Mouse (Mus musculus) testis, postnatal 10 days (tissue): Measurements from ENCODE around the gene Tm6sf1.

Experiments used
- DNase-seq: peaks from one replicate; pipeline ENCODE4 v3.0.0; 2021; ENCODE audit warnings: low spot score

The Tm6sf1 gene

DNA sequence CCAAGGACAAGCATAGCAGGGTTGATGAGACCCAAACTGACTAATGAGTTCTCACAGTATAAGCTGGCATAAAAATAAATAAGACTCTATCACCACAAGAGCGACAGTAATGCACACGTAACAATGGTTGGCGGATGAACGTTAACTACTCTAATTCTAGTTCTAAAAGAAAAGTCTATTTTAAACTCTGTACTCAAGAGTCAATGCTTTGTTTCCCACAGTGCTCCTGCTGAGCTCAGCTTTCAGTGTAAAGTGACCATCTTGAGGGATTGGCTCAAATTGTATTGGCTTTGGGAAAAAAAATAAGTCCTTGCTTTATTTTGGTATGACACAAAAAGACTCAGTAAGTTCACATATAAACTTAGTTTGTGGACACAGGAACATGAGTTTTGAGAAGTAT is 26.3 kb downstream of the Tm6sf1 start:
- no peak for DNase-seq

DNA sequence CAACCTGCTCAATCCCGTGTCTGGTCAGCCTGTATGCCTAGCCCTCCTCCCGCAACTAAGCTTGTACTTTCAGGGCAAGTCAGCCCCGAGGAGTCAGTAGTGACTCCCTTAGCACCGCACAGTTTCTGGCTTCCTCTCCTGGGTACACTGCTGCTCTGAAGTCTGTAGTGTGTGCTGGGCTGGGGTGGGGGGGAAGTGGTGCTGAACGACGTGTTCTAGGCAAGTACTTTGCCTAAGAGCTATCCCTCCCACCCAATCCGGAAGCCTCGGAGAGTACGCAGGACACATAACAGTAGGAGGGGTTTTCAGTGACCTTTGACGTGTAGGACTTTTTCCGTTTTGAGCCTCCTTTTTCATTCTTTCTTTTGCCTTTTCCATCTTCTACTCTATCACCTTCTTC is 40.6 kb downstream of the Tm6sf1 start:
- no peak for DNase-seq

DNA sequence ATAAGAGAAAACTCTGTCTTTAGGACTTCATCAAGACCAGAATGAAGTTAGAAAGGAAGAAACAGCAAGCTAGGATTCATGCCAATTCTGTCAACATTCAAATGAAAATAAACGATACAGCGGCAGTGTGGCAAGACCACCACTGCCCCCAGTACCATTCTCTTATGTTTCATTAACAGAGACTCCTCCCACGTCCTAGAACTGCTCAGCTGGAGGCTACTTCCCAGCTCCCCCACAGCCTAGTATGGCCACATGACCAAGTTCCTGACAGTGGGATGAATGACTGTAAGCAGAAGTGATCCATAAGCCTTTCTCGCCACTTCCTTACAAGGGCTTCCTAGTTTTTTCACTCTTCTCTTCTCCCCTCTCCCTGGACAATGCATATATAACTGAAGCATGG is 45.3 kb downstream of the Tm6sf1 start:
- no peak for DNase-seq

DNA sequence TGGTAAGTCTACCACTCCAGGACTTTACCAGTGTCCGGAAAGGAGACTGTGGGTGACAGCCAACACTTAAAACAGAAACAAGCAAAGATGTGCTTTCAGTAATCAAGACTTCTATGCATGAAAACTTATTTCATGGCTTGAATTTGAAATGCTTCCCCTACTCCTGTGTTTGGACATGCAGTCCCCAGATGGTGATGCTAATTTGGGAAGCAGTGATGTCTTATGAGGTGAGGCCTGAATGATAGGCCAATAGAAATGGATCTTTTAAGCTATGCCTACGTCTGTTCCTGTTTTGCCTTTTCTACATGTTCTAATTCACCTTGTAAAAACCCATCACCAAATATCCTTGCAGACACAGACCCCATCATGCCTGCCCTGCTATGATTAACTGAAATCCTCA is 46.1 kb downstream of the Tm6sf1 start:
- DNase-seq = no peak

GRCm38 (mm10) chr7:81918316-81918715 is 59.5 kb downstream of the Tm6sf1 start:
- no peak for DNase-seq

DNA sequence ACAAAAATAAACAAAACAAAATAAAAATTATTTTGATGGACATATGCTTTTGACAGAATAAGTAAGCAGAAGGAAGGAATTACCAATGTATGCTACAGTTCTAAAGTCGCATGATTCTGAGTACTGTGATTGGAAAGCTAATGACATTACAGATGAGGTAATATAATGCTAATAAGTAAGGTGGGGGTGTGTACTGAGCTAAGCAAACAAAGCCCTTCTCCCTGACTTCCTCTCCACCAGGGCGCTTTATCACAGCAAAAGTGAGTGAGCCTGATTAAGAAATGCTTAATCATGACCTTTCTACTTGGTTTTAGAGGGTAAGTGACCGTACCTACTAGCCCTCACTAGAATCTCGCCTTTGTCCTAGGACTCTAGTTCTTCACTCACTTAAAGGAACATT is 61.5 kb downstream of the Tm6sf1 start:
- DNase-seq = no peak

- DNase-seq = no peak
Observed at GRCm38 (mm10) chr7:81921379-81921952, 62.7 kb downstream of the Tm6sf1 start.

GRCm38 (mm10) chr7:81928998-81929397 is 70.2 kb downstream of the Tm6sf1 start:
- no peak for DNase-seq

DNA sequence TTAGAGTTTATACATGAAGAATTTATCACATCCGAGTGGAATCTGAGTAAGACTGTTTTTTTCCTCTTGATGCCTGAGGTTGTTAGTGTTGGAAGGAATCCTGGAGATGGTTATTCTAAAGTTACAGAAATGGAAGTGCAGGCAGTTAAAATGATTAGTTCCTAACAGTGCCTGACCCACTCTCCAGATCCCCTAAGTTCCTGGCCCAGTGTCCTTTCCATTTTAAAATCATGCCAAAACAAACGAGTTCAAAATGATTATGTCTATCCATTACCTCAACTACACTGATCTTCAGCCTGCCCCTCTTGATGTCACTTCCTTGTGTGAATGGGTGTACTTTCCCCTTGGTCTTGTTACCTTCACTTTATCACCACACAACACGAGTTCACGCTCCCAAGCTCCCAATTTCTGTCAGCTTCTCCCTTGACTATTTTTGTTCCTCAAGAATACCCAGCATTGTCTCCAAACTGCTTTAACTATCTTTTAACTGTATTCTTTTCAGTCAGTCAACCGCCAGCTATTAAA is 73.8 kb downstream of the Tm6sf1 start:
- no peak for DNase-seq

DNA sequence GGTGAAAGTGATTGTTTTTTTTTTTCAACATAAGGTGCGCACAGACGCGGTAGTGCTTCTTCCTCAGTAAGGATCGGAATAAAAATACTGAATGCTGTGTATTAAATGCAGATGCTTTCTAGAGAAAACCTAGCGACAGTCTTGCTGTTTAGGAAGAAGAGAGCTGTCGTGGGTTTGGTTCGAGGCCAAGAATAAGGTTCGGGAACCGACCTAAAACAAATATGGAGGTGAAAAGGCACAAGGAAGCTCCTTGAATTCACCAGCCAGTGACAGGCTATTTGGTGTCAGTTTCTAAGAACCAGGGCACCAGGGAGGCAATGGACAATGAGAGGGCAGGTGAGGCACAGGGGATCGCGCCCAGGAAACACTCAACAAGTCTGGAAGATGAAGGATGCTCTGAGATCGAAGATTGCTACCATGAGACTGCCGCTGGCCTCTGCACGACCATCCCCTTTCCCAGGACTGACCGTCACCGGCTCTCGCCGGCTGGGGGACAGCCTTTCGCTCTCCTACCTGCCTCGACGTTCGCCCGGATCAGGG is 74.3 kb downstream of the Tm6sf1 start:
- DNase-seq = no peak

- peak; percentile 83 for DNase-seq
Observed at GRCm38 (mm10) chr7:81933601-81934266, 74.9 kb downstream of the Tm6sf1 start.
